Mouse (Mus musculus) yolk sac, embryonic 10.5 days (tissue): ENCODE data around the gene Ctr9.

ENCODE experiments used
- DNase-seq: peaks from one replicate; pipeline ENCODE4 v3.0.0-alpha.2; 2017; ENCODE audit warnings: low spot score

Ctr9 gene

GRCm38 (mm10) chr7:111028281-111029045, at the start of gene Ctr9:
Ctr9 (plus strand) TSS chr7:111028951.
- peak; percentile 94 for DNase-seq

GRCm38 (mm10) chr7:110981036-110981435, 47.7 kb upstream of the Ctr9 start:
- DNase-seq, result no peak

GRCm38 (mm10) chr7:110982053-110982705, 46.6 kb upstream of the Ctr9 start, which contains the start of gene Mrvi1:
Mrvi1 (minus strand) TSS chr7:110982461.
- DNase-seq, result peak; percentile 84

GRCm38 (mm10) chr7:110982764-110983163, 46.0 kb upstream of the Ctr9 start:
- DNase-seq, result peak; percentile 55

- DNase-seq, result no peak
Measured at GRCm38 (mm10) chr7:110983621-110984020, 45.1 kb upstream of the Ctr9 start.

- DNase-seq, result peak; percentile 81
Measured at GRCm38 (mm10) chr7:110985581-110986265, 43.0 kb upstream of the Ctr9 start.

GRCm38 (mm10) chr7:110988081-110988480, 40.7 kb upstream of the Ctr9 start:
- no peak for DNase-seq

GRCm38 (mm10) chr7:110989286-110989879, 39.4 kb upstream of the Ctr9 start:
- no peak for DNase-seq

- DNase-seq, result peak; percentile 85
Measured at GRCm38 (mm10) chr7:110990356-110991220, 38.2 kb upstream of the Ctr9 start.

- DNase-seq, result peak; percentile 48
Measured at GRCm38 (mm10) chr7:110991221-110991494, 37.6 kb upstream of the Ctr9 start.

- no peak for DNase-seq
Measured at GRCm38 (mm10) chr7:110998887-110999827, 29.6 kb upstream of the Ctr9 start.

- peak; percentile 34 for DNase-seq
Measured at GRCm38 (mm10) chr7:111004136-111004840, 24.5 kb upstream of the Ctr9 start.

GRCm38 (mm10) chr7:111014039-111014605, 14.6 kb upstream of the Ctr9 start:
- no peak for DNase-seq

GRCm38 (mm10) chr7:111014893-111015292, 13.9 kb upstream of the Ctr9 start:
- peak; percentile 83 for DNase-seq

GRCm38 (mm10) chr7:111015731-111016130, 13.0 kb upstream of the Ctr9 start:
- DNase-seq, result no peak

GRCm38 (mm10) chr7:111016921-111017320, 11.8 kb upstream of the Ctr9 start:
- DNase-seq, result no peak

- no peak for DNase-seq
Measured at GRCm38 (mm10) chr7:111020814-111021213, 7.9 kb upstream of the Ctr9 start.

- peak; percentile 90 for DNase-seq
Measured at GRCm38 (mm10) chr7:111024068-111024594, 4.6 kb upstream of the Ctr9 start.

GRCm38 (mm10) chr7:111024912-111025311, 3.8 kb upstream of the Ctr9 start:
- peak; percentile 73 for DNase-seq
